Mouse (Mus musculus) heart, adult 18-20 months (tissue): ENCODE data around the gene Islr. TPM values are rescaled to one million over a fixed set of nuclear protein-coding genes. Genes with fewer than 3 reads are reported as not detected.
"Not testable (repeated sequence)": the region's sequence is repeated elsewhere in the genome, so short reads cannot be mapped to it uniquely, and the experiment has no call there.

ENCODE experiments used
- DNase-seq, 2 experiments: peaks; one replicate each; pipeline ENCODE4 v3.0.0; 2021 to 2022; ENCODE audit warnings: mixed read lengths in 1 of 2
- long read RNA-seq, 2 experiments: library from polyadenylated mRNA; stranded (forward); transcript quantifications; one replicate each; pipeline ENCODE4 v2.0.0; 2021
- total RNA-seq, 2 experiments: library from RNA; stranded (reverse); gene quantifications; 2 replicates each; pipeline ENCODE4 v1.2.3; 2021

Gene Islr
- total RNA-seq, result 10 to 100 TPM; 19.2 to 19.8 TPM
- long read RNA-seq, experiment 1, transcript Islr-202 (2 exons, 2,076 nt), result major isoform, 6 of 8 reads
- long read RNA-seq, experiment 1, partial matches to known transcripts, result 1 of 8 reads
- long read RNA-seq, experiment 1, other reads (novel, unspliced or antisense), result 0 of 8 reads
- long read RNA-seq, experiment 2, transcript Islr-202 (2 exons, 2,076 nt), result major isoform, 8 of 10 reads
- long read RNA-seq, experiment 2, partial matches to known transcripts, result 0 of 10 reads
- long read RNA-seq, experiment 2, other reads (novel, unspliced or antisense), result 1 of 10 reads

- peak; percentile 78 to 82 for DNase-seq
These were observed at the start of gene Islr, which contains the start of gene Islr2 for GRCm38 (mm10) chr9:58203516-58204447. Gene Islr, minus strand, starts transcription at chr9:58204306. Gene Islr2, minus strand, starts transcription at chr9:58204319.

- not testable (repeated sequence) for DNase-seq
These were observed 49.7 kb upstream of the Islr start for GRCm38 (mm10) chr9:58253805-58254122.

- peak; percentile 98 for DNase-seq
These were observed 49.1 kb upstream of the Islr start, which contains the start of gene Stoml1 for GRCm38 (mm10) chr9:58253033-58253804. Gene Stoml1, plus strand, starts transcription at chr9:58253164.

- DNase-seq, result not testable (repeated sequence)
These were observed 46.6 kb upstream of the Islr start for GRCm38 (mm10) chr9:58250730-58251129.

GRCm38 (mm10) chr9:58250322-58250721, 46.2 kb upstream of the Islr start:
- DNase-seq, result no peak

GRCm38 (mm10) chr9:58249592-58250192, 45.6 kb upstream of the Islr start, which contains the start of gene Pml:
Gene Pml, minus strand, starts transcription at chr9:58249786.
- peak; percentile 90 for DNase-seq

- DNase-seq, result peak; percentile 33 to 53
These were observed 44.8 kb upstream of the Islr start for GRCm38 (mm10) chr9:58248746-58249413.

GRCm38 (mm10) chr9:58247064-58247759, 43.1 kb upstream of the Islr start:
- DNase-seq, result peak; percentile 87 to 88

GRCm38 (mm10) chr9:58246083-58246591, 42.0 kb upstream of the Islr start:
- DNase-seq, result no peak

GRCm38 (mm10) chr9:58243696-58244095, 39.6 kb upstream of the Islr start:
- DNase-seq, result no peak

- no peak for DNase-seq
These were observed 38.6 kb upstream of the Islr start for GRCm38 (mm10) chr9:58242696-58243095.

GRCm38 (mm10) chr9:58241780-58242485, 37.8 kb upstream of the Islr start:
- peak in 1 of 2 experiments; percentile 55 for DNase-seq

- DNase-seq, result no peak
These were observed 30.5 kb upstream of the Islr start for GRCm38 (mm10) chr9:58234502-58235015.

- peak; percentile 37 to 70 for DNase-seq
These were observed 28.3 kb upstream of the Islr start for GRCm38 (mm10) chr9:58232374-58232773.

GRCm38 (mm10) chr9:58231746-58232145, 27.6 kb upstream of the Islr start:
- DNase-seq, result peak in 1 of 2 experiments; percentile 35

- DNase-seq, result no peak
These were observed 24.8 kb upstream of the Islr start for GRCm38 (mm10) chr9:58228777-58229466.

GRCm38 (mm10) chr9:58225915-58226913, 22.1 kb upstream of the Islr start:
- DNase-seq, result peak; percentile 57 to 79
